Mouse (Mus musculus) CH12.LX (cell line): Measurements from ENCODE around the gene Slc2a10. TPM values are rescaled to one million over a fixed set of nuclear protein-coding genes. Genes with fewer than 3 reads are reported as not detected.

Experiments used
- DNase-seq: peaks from one replicate; pipeline ENCODE4 v3.0.0-alpha.2; 2013; ENCODE audit errors: extremely low read depth
- H3K27ac ChIP-seq: 2 replicates; pipeline ENCODE4 v1.5.1; 2012; ENCODE audit warnings: low read depth, mild to moderate bottlenecking, control low read depth, moderate library complexity; ENCODE audit not compliant: insufficient read depth
- H3K27me3 ChIP-seq: replicated peaks from 2 replicates; pipeline ENCODE3; 2012; ENCODE audit warnings: inconsistent platforms
- H3K36me3 ChIP-seq, 2 experiments: replicated peaks in 1 of 2; 2 replicates each; pipeline versions ENCODE3 to v1.6.1; 2012; ENCODE audit warnings: inconsistent platforms in 1 of 2, low read length in 1 of 2, mild to moderate bottlenecking in 1 of 2, mixed read lengths in 1 of 2, moderate library complexity in 1 of 2; ENCODE audit not compliant: control insufficient read depth in 1 of 2, insufficient read depth in 1 of 2
- H3K4me1 ChIP-seq, 2 experiments: 2 replicates each; pipeline ENCODE4 v1.6.1; 2012; ENCODE audit warnings: inconsistent platforms in 1 of 2, moderate library complexity in 1 of 2; ENCODE audit not compliant: insufficient read depth in 2 of 2, control insufficient read depth in 1 of 2
- H3K4me2 ChIP-seq: 2 replicates; pipeline ENCODE4 v1.6.1; 2012; ENCODE audit warnings: low read depth, mild to moderate bottlenecking, control low read depth; ENCODE audit not compliant: poor library complexity, insufficient read depth, severe bottlenecking
- H3K4me3 ChIP-seq, 3 experiments: fragments of 150-350 bp in 1 of 3; sonication (generic) in 1 of 3; replicated peaks in 1 of 3; 2 replicates each; pipeline versions ENCODE3 to v1.5.1; 2011 to 2012; ENCODE audit warnings: low read depth in 2 of 3, low read length in 2 of 3, mild to moderate bottlenecking in 2 of 3, moderate library complexity in 2 of 3, control low read depth in 1 of 3, improper control_type of control experiment in 1 of 3, inconsistent platforms in 1 of 3, mixed read lengths in 1 of 3; ENCODE audit not compliant: poor library complexity in 1 of 3
- H3K79me2 ChIP-seq: replicated peaks from 2 replicates; pipeline ENCODE4 v1.6.1; 2012; ENCODE audit warnings: mild to moderate bottlenecking, moderate library complexity; ENCODE audit not compliant: control insufficient read depth, poor library complexity, insufficient read depth, severe bottlenecking; ENCODE audit errors: extremely low read depth
- H3K9ac ChIP-seq: 2 replicates; pipeline ENCODE4 v1.6.1; 2012; ENCODE audit warnings: low read depth, mild to moderate bottlenecking, control low read depth, moderate library complexity; ENCODE audit not compliant: insufficient read depth
- H3K9me3 ChIP-seq: replicated peaks from 2 replicates; pipeline ENCODE3; 2012; ENCODE audit warnings: low read length, inconsistent platforms, mixed read lengths
- BHLHE40 ChIP-seq: IDR thresholded peaks from 2 replicates; pipeline ENCODE4 v1.6.1; 2011; ENCODE audit warnings: mild to moderate bottlenecking, low read depth, low read length, improper control_type of control experiment
- CHD1 ChIP-seq: IDR thresholded peaks from 2 replicates; pipeline ENCODE4 v1.6.1; 2012; ENCODE audit warnings: low read depth, low read length, improper control_type of control experiment, inconsistent platforms
- CTCF ChIP-seq, 2 experiments: IDR thresholded peaks in 1 of 2; conservative IDR thresholded peaks in 1 of 2; 2 replicates each; pipeline ENCODE4 v1.5.1; 2011 to 2012; ENCODE audit warnings: low read depth in 2 of 2, low read length in 2 of 2, improper control_type of control experiment in 1 of 2, inconsistent platforms in 1 of 2, mild to moderate bottlenecking in 1 of 2, moderate library complexity in 1 of 2
- E2F4 ChIP-seq: IDR thresholded peaks from 2 replicates; pipeline ENCODE4 v1.6.1; 2011; ENCODE audit warnings: low read depth, low read length, improper control_type of control experiment; ENCODE audit not compliant: insufficient replicate concordance
- ELF1 ChIP-seq: IDR thresholded peaks from 2 replicates; pipeline ENCODE4 v1.6.1; 2014; ENCODE audit warnings: low read depth, mild to moderate bottlenecking, inconsistent platforms, low read length, improper control_type of control experiment
- EP300 ChIP-seq: IDR thresholded peaks from 2 replicates; pipeline ENCODE4 v1.6.1; 2011; ENCODE audit warnings: low read length, improper control_type of control experiment
- HCFC1 ChIP-seq: IDR thresholded peaks from 2 replicates; pipeline ENCODE4 v1.6.1; 2012; ENCODE audit warnings: low read depth, mild to moderate bottlenecking, inconsistent platforms, low read length, improper control_type of control experiment
- IRF4 ChIP-seq: IDR thresholded peaks from 2 replicates; pipeline ENCODE4 v1.6.1; 2014; ENCODE audit warnings: low read depth, mild to moderate bottlenecking, inconsistent platforms, low read length, improper control_type of control experiment
- JUN ChIP-seq: IDR thresholded peaks from 2 replicates; pipeline ENCODE4 v1.6.1; 2011; ENCODE audit warnings: low read depth, mild to moderate bottlenecking, low read length, improper control_type of control experiment, moderate library complexity; ENCODE audit not compliant: insufficient read depth
- JUND ChIP-seq: conservative IDR thresholded peaks from 2 replicates; pipeline ENCODE4 v1.6.1; 2011; ENCODE audit warnings: low read depth, low read length, improper control_type of control experiment
- KAT2A ChIP-seq: IDR thresholded peaks from 2 replicates; pipeline ENCODE4 v1.6.1; 2012; ENCODE audit warnings: low read length, improper control_type of control experiment, inconsistent platforms; ENCODE audit not compliant: insufficient replicate concordance
- MAFK ChIP-seq: IDR thresholded peaks from 2 replicates; pipeline ENCODE4 v1.6.1; 2011; ENCODE audit warnings: low read length, improper control_type of control experiment; ENCODE audit not compliant: insufficient replicate concordance
- MAX ChIP-seq: IDR thresholded peaks from 2 replicates; pipeline ENCODE4 v1.6.1; 2011; ENCODE audit warnings: low read length, improper control_type of control experiment
- MEF2A ChIP-seq: IDR thresholded peaks from 2 replicates; pipeline ENCODE4 v1.6.1; 2014; ENCODE audit warnings: low read depth, mild to moderate bottlenecking, inconsistent platforms, low read length, improper control_type of control experiment, borderline replicate concordance
- MXI1 ChIP-seq: IDR thresholded peaks from 2 replicates; pipeline ENCODE4 v1.6.1; 2011; ENCODE audit warnings: mild to moderate bottlenecking, low read depth, low read length, improper control_type of control experiment
- MYC ChIP-seq: IDR thresholded peaks from 2 replicates; pipeline ENCODE4 v1.6.1; 2011; ENCODE audit warnings: low read depth, mild to moderate bottlenecking, improper control_type of control experiment, low read length
- NRF1 ChIP-seq: IDR thresholded peaks from 2 replicates; pipeline ENCODE4 v1.6.1; 2014; ENCODE audit warnings: low read depth, mild to moderate bottlenecking, inconsistent platforms, low read length, improper control_type of control experiment, moderate library complexity
- POLR2A ChIP-seq: IDR thresholded peaks from 2 replicates; pipeline ENCODE4 v1.6.1; 2011; ENCODE audit warnings: low read depth, mild to moderate bottlenecking, improper control_type of control experiment, low read length
- RAD21 ChIP-seq: IDR thresholded peaks from 2 replicates; pipeline ENCODE4 v1.6.1; 2011; ENCODE audit warnings: low read depth, mild to moderate bottlenecking, low read length, improper control_type of control experiment, moderate library complexity
- SIN3A ChIP-seq: IDR thresholded peaks from 2 replicates; pipeline ENCODE4 v1.6.1; 2012; ENCODE audit warnings: low read length, improper control_type of control experiment, inconsistent platforms
- SMC3 ChIP-seq: IDR thresholded peaks from 2 replicates; pipeline ENCODE4 v1.6.1; 2011; ENCODE audit warnings: low read depth, low read length, improper control_type of control experiment
- TBP ChIP-seq: conservative IDR thresholded peaks from 2 replicates; pipeline ENCODE4 v1.6.1; 2011; ENCODE audit warnings: low read depth, low read length, improper control_type of control experiment
- USF1 ChIP-seq: IDR thresholded peaks from 2 replicates; pipeline ENCODE4 v1.6.1; 2014; ENCODE audit warnings: low read depth, mild to moderate bottlenecking, inconsistent platforms, low read length, improper control_type of control experiment
- USF2 ChIP-seq: conservative IDR thresholded peaks from 2 replicates; pipeline ENCODE4 v1.6.1; 2011; ENCODE audit warnings: low read depth, low read length, improper control_type of control experiment
- ZMIZ1 ChIP-seq: IDR thresholded peaks from 2 replicates; pipeline ENCODE4 v1.6.1; 2012; ENCODE audit warnings: low read depth, mild to moderate bottlenecking, inconsistent platforms, low read length, improper control_type of control experiment
- ZNF384 ChIP-seq: IDR thresholded peaks from 2 replicates; pipeline ENCODE4 v1.6.1; 2012; ENCODE audit warnings: low read depth, low read length, improper control_type of control experiment, inconsistent platforms
- dilution Hi-C: fragments of 300-500 bp; cut with MboI; formaldehyde crosslinking; loops from 2 replicates; pipeline ENCODE4 v1.14.3; 2020; ENCODE audit warnings: low sequenced_read_pairs; ENCODE audit not compliant: extremely low pct_unique_long_range_greater_than_20kb, extremely low pct_ligation_motif_present
- in situ Hi-C: fragments of 300-500 bp; cut with MboI; formaldehyde crosslinking; loops from 3 replicates; pipeline ENCODE4 v1.14.3; 2019; ENCODE audit warnings: low sequenced_read_pairs, low pct_ligation_motif_present, low pct_unique_long_range_greater_than_20kb, mixed read lengths
- polyA plus RNA-seq: library from polyadenylated mRNA; unstranded; fragments of >175 nt; gene quantifications from 2 replicates; pipeline ENCODE4 v1.2.1, GENCODE M21; 2012; ENCODE audit warnings: low read depth; ENCODE audit not compliant: insufficient read length
- total RNA-seq, 2 experiments: library from RNA; depleted of rRNA; stranded (reverse); fragments of 300-350 nt in 1 of 2; fragments of >200 nt in 1 of 2; gene quantifications; 2 replicates each; pipeline ENCODE4 v1.2.3; 2012 to 2014

Slc2a10 gene
- total and polyA plus RNA-seq, 3 experiments = not detected

- peak; percentile 76 for TF ChIP-seq POLR2A
- TF ChIP-seq BHLHE40 = no peak
- peak; percentile 88 for TF ChIP-seq HCFC1
- TF ChIP-seq RAD21 = no peak
- no peak for TF ChIP-seq USF2
- peak; percentile 60; the same call in 1 of the 2 replicates for TF ChIP-seq MYC
- TF ChIP-seq MEF2A = 0 out of 2 replicates have a peak, but pooled peaks have one; percentile 48
- TF ChIP-seq MXI1 = peak; percentile 91
- TF ChIP-seq ZMIZ1 = peak; percentile 49; the same call in 1 of the 2 replicates
- TF ChIP-seq CTCF (conservative IDR thresholded peaks at IDR 0.05 in 1 of 2, IDR thresholded peaks at IDR 0.05 in 1 of 2; ENCODE audit: low read depth in 2 of 2, low read length in 2 of 2) = no peak
- peak; percentile 60; the same call in 1 of the 2 replicates for TF ChIP-seq MAX
- no peak for TF ChIP-seq EP300
- peak; percentile 62 for TF ChIP-seq ZNF384
- peak; percentile 40; the same call in 1 of the 2 replicates for TF ChIP-seq NRF1
- TF ChIP-seq MAFK = no peak
- TF ChIP-seq JUN = no peak
- TF ChIP-seq IRF4 = 0 out of 2 replicates have a peak, but pooled peaks have one; percentile 34
- peak; percentile 73 for TF ChIP-seq SIN3A
- peak; percentile 84; the same call in 1 of the 2 replicates for TF ChIP-seq KAT2A
- TF ChIP-seq, all 38 proteins: peak for 18
These were observed 10.7 kb upstream of the Slc2a10 start, which contains the start of gene Trp53rka (continued) for GRCm38 (mm10) chr2:165492648-165493553.

GRCm38 (mm10) chr2:165493587-165494210, 9.9 kb upstream of the Slc2a10 start:
- dilution Hi-C loops = no loop called here
- H3K9ac ChIP-seq = peak overlapping the region; percentile 23; the same call in 1 of the 2 replicates
- H3K79me2 ChIP-seq = peaks cover 5% of the 10 kb centered on the region; the same call in 1 of the 2 replicates
- H3K27me3 ChIP-seq = peaks cover 30% of the 10 kb centered on the region
- peak overlapping the region; percentile 68 for H3K4me2 ChIP-seq
- peak overlapping the region; percentile 63 to 85 (median 64) for H3K4me3 ChIP-seq
- no peak overlapping the region for H3K27ac ChIP-seq
- H3K36me3 ChIP-seq = peaks cover 15 to 23% of the 10 kb centered on the region in 2 experiments
- TF ChIP-seq TBP (no peak), JUND (no peak), USF2 (no peak), NRF1 (no peak), SMC3 (no peak), E2F4 (no peak), USF1 (no peak), ELF1 (no peak), CHD1 (no peak)
- no peak for DNase-seq
- H3K4me1 ChIP-seq = peaks cover 3 to 17% of the 10 kb centered on the region in 2 experiments; a peak in 3 of 4 replicates
- peaks cover 12% of the 10 kb centered on the region for H3K9me3 ChIP-seq
- in situ Hi-C loops = no loop called here
